Mouse (Mus musculus) kidney, postnatal 14 days (tissue): ENCODE data around the gene Fam71d.

Source experiments
- DNase-seq: peaks from one replicate; pipeline ENCODE4 v3.0.0; 2022; ENCODE audit warnings: mixed read lengths

The Fam71d gene

DNA sequence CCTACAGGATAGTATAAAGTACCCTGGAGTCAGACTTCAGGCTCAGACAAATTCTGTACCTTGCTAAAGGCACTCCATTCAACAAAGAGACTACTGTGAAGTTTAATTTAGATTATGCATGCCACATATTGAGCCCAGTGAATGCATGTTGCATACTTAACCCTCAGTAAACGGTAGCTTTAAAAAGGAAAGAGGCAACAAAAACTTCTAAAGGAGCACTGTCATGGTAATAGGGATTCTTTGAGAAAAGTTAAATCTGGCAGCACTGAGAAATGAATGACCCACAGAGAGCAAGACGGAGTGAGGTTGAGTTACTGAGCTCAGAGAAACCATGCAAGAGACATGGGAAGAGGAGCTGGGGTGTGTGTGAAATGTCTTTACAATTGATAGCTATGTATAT, 86.6 kb downstream of the Fam71d start:
- no peak for DNase-seq

DNA sequence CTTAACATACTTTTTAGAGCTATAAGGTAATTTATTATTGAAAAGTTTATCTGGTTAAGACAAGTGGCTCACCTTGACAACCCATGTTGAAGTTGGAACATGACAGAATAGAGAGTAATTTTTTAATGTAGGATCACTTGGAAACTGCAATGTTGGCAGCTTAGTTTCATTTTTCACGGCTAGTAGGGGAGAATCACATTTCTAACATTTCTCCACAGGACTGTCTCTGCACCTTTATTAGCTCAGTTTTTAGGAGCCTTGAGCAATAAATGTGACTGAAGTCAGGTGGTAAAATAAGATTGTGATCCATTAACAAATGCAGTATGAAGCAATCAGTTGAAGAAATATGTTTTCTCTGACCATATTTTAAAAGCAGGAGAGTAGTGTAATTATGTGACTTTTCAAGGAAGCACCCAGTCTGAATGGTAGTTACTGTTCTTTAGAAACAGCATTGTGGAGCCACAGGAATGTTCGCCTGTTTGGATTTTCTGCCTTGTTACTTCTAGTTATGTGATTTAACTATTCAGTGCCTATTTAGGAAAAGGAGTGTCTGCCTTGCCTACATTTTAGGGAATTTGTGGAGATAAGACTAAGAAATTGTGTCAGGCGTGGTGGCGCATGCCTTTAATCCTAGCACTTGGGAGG, 87.2 kb downstream of the Fam71d start:
- DNase-seq = no peak
